Mouse (Mus musculus) kidney, adult 11 months (tissue): Measurements from ENCODE around the gene Ubtf.
"Not testable (repeated sequence)": the region's sequence is repeated elsewhere in the genome, so short reads cannot be mapped to it uniquely, and the experiment has no call there.

ENCODE experiments used
- DNase-seq: peaks from one replicate; pipeline ENCODE4 v3.0.0; 2022

Gene Ubtf

DNA sequence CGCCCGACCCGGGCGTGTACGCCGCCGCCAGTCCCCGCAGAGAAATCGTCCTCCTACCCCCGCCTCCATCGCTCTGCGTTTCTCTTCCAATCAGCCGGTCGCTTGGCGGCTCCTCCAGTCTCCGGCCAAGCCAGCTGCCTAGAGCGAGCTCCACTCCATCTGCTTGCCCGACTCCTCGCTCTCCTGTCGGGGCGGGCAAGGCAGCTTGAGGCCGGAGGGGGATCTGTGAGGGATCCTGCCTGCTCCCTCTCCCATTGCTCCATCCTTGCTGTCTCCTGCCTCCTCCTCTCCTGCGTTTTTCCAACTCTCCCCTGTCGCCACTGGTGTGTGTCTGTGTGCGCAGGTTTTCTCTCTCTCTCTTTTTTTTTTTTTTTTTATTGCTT lies at the start of gene Ubtf:
Gene Ubtf (minus strand): TSS at position 333 of the 383 bp plus-strand sequence.
- DNase-seq: peak; percentile 79

DNA sequence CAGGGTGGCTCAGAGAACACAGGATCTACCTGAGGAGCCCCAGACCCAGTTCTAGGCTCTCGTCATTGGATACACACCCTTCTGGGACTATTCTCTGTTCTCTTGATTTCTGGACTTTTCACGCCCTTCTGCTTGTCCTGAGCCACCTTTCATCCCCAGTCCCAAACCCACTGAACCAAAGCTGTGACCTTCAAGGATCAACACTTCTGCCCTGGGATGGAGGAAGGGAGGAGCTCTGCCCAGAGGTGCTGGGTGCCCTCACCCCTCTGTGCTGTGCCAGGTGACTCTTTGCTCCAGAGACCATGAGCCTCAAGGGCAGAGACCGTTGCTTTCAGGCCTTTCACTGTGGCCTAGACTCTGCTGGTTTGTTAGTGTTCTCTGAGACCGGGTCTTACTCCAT lies 49.7 kb upstream of the Ubtf start:
- DNase-seq: peak; percentile 82

- no peak for DNase-seq
Measured at GRCm38 (mm10) chr11:102368347-102368746, 48.8 kb upstream of the Ubtf start.

DNA sequence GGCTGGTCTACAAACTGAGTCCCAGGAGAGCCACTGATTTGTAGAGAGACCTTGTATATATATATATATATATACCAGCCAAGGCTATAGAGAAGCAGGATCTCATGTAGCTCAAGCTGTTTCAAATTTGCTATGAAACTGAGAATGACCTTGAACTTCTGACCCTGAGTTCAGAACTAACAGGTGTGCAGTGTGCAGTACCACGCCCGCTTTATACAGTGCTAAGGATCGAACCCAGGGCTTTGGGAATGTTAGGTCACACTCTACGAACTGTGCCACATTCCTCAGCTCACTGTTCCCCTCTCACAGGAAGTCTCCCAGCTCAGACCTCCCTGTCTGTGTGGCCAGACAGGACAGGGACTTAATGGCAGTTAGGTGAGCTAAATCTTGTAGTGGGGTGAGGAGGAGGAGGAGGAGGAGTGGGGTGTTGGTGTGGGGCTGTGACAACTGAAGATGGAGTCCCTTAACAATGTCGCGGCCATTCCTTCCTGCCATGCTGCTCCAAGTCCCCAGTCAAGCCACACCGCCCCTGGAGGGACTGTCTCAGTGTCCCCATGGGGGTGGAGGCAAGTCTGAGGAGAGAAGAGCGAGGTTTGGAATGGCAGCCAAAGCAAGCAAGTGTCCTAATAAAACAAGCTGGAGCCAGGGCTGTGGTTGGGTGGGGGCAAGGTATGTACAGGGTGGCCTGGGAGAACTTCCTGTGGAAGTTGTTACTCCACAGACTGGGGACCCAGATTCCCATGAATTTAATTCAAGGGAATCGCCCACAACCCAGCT lies 48.1 kb upstream of the Ubtf start:
- no peak for DNase-seq

DNA sequence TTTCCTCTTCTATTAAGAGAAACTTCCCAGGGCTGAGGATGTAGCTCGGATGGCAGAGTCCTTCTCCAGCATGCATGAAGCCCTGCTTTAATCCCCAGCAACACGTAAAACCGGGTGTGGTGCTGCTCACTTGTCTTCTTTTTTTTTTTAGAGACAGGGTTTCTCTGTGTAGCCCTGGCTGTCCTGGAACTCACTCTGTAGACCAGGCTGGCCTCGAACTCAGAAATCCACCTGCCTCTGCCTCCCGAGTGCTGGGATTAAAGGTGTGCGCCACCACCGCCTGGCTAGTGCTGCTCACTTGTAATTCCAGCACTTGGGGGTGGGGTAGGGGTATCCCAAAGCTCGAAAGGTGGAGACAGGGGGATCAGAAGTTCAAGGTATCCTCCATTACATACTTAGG lies 46.6 kb upstream of the Ubtf start, which contains the start of gene Slc4a1:
Gene Slc4a1 (minus strand): TSS at position 101 of the 400 bp plus-strand sequence.
- DNase-seq: not testable (repeated sequence)

- DNase-seq: no peak
Measured at GRCm38 (mm10) chr11:102365699-102366098, 46.2 kb upstream of the Ubtf start.

- no peak for DNase-seq
Measured at GRCm38 (mm10) chr11:102364570-102365371, 45.2 kb upstream of the Ubtf start.

GRCm38 (mm10) chr11:102363623-102364022 lies 44.1 kb upstream of the Ubtf start:
- no peak for DNase-seq

DNA sequence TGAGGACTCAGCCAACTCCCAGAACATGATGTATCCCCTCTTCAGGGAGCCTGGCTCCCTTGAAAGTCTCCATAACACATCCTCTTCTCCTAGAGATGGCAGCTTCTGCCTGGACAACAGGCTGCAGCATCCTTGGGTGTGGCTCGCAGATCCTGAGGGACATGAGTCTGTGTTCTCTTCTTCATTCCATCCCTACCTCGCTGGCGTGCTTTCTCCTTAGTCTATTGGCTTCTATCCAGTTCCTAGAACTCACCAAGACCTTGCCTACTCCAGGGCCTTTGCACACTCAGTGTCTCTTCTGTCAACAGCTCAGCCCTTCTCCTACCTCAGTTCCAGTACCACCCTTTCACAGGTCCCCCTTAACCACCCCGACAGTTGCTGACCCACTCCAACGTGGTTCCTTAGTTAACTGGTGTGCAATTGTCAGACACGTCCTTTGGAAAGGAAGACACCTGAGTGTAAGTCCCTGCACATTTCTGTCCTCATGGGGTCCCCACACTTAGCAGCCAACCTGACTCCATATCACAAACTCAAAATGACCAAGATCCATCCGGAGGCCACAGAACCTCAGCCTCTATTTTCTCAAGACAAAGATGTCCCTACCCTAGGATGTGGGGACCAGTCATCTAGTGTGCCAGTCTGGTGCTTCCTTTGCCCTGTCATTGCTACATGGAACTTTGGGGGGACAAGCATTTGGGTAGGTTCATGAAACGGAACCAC lies 42.4 kb upstream of the Ubtf start:
- DNase-seq: no peak

DNA sequence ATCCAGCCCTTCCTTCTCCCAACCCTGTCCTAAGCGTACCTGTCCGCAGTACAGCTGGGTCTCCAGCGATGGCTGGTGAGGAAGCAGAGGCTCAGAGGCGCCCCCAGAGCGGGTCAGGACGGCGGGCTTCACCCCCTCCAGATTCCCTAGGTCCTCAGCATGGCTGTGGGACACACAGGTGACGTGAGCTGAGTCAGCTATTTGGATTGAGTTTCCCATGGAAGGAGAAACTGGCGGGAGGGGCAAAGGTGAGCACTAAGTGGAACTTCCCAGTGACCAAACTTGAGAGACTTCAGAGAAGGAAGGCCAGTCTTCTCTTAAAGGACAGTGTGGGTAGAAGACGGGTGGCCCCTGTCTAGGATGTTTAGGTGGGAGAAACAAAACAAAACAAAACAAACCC lies 38.8 kb upstream of the Ubtf start:
- no peak for DNase-seq

GRCm38 (mm10) chr11:102356636-102357350 lies 37.3 kb upstream of the Ubtf start:
- no peak for DNase-seq

DNA sequence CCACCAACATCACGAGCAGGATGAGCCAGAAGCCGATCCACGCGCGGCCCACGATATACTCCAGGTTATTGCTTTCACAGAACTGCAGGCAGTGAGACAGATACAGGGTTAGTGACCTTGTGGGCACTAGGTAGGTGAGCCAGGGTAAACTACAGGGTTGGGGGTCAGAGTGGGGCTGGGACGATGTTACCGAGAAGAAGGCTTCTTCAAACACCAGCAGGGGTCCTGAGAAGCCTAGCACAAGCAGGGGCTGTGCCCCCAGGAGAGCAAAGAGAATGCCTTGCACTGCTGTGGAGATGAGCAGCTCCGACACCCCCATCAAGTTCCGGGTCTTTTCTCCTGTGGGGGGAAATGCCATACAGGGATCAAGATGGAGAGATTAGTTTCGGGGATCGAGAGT lies 36.6 kb upstream of the Ubtf start:
- no peak for DNase-seq

- DNase-seq: no peak
Measured at GRCm38 (mm10) chr11:102355501-102355900, 36.0 kb upstream of the Ubtf start.

DNA sequence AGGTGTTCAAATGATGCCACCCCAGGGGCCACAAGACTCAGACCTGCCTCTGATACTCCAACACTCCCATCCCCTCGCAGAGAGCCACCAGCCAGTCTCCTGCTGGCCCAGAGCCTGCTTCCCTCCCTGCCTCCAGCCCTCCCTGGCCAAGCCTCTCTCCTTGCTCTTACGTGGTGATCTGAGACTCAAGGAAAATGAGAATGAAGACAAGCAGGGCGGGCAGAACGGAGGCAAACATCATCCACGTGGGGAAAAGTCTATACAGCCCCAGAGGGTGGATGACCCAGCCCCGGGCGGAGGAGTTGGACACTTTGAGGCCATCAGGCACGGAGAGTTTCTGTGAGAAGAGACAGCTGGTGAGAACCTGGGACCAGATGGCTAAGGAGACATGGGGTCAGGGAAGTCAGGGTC lies 33.5 kb upstream of the Ubtf start:
- DNase-seq: no peak

GRCm38 (mm10) chr11:102352378-102352777 lies 32.8 kb upstream of the Ubtf start:
- no peak for DNase-seq

- no peak for DNase-seq
Measured at GRCm38 (mm10) chr11:102350981-102351523, 31.5 kb upstream of the Ubtf start.

DNA sequence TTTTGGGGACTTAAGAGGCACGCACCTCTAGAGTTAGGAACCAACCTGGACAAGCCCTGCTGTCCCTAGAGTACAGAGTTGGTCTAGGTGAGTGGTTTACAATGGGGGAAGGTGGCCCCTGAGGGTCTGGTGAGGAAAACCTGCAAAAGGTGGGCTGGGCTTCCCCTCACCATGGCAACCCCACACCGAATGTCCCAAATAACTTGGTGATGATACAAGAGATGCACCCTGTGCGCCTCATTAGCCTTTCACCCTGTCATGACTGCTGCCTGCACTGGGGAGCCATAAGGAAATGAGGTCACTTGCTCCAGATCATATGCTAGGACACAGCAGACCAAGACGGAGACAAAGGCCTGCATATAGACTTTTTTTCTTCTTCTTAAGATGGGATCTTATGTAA lies 30.9 kb upstream of the Ubtf start:
- DNase-seq: no peak

DNA sequence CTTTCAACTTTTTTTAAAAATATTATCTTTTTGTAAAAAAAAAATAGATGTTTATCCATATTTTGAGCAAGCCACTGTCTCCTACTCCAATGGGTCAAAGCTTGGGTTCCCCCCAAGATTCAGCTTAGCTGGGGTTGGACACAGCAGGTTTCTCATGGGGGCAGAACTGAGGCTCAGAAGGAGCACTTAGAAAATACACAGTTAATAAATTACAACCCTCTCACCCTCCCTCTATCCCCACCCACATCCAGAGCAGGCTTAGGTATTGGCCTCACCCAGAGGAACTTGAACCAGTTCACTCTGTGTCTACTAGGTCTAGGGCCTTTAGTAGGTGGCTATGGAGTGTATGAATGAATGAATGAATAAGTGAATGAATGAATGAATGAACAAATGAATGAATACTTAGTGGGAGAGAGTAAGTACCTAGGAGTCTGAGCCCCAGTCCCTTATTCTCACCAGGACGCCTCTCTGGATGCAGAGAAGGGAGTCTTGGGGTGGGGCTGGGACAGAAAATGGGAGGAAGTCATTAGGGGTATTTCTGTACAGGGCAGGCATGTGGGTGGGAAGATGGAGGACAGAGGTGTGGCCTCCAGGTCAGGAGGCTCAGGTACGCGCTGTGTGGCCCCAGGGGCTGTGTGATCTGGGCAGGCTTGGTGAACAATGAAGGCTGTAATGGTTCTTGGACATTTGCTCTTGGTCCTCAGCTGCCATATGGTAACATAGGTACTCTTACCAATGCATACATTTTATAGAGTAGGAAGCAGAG lies 29.8 kb upstream of the Ubtf start:
- no peak for DNase-seq

GRCm38 (mm10) chr11:102348771-102349170 lies 29.2 kb upstream of the Ubtf start:
- DNase-seq: no peak

- no peak for DNase-seq
Measured at GRCm38 (mm10) chr11:102348101-102348585, 28.6 kb upstream of the Ubtf start.

GRCm38 (mm10) chr11:102347683-102348082 lies 28.1 kb upstream of the Ubtf start:
- no peak for DNase-seq

GRCm38 (mm10) chr11:102346926-102347325 lies 27.4 kb upstream of the Ubtf start:
- no peak for DNase-seq
